Mouse (Mus musculus) G1E (cell line): ENCODE data around the gene Medag. TPM values are rescaled to one million over a fixed set of nuclear protein-coding genes. Genes with fewer than 3 reads are reported as not detected.

ENCODE experiments used
- ATAC-seq: 2 replicates; pipeline ENCODE4 v1.8.0; 2016; ENCODE audit warnings: mild to moderate bottlenecking; ENCODE audit not compliant: insufficient number of reproducible peaks, poor library complexity, low FRiP score, severe bottlenecking; ENCODE audit errors: extremely low read depth
- DNase-seq: peaks from one replicate; pipeline ENCODE4 v3.0.0; 2012; ENCODE audit warnings: low spot score
- H3K27me3 ChIP-seq: 2 replicates; pipeline ENCODE4 v1.6.1; 2012; ENCODE audit warnings: mild to moderate bottlenecking, low read length, inconsistent platforms; ENCODE audit not compliant: insufficient read depth
- H3K36me3 ChIP-seq: replicated peaks from 2 replicates; pipeline ENCODE3; 2012; ENCODE audit warnings: mild to moderate bottlenecking, inconsistent platforms
- H3K4me1 ChIP-seq: 2 replicates; pipeline ENCODE4 v1.6.1; 2012; ENCODE audit warnings: low read depth, low read length, inconsistent platforms, mixed read lengths; ENCODE audit not compliant: insufficient read depth
- H3K4me3 ChIP-seq: 2 replicates; pipeline ENCODE4 v1.5.1; 2012; ENCODE audit warnings: low read depth, mild to moderate bottlenecking, inconsistent platforms, low read length, moderate library complexity, mixed read lengths
- H3K9me3 ChIP-seq: replicated peaks from 2 replicates; pipeline ENCODE4 v1.6.1; 2012; ENCODE audit warnings: inconsistent platforms
- CTCF ChIP-seq: IDR thresholded peaks from 2 replicates; pipeline ENCODE4 v1.5.1; 2012; ENCODE audit warnings: low read depth, low read length, inconsistent platforms, mixed read lengths
- GATA1 ChIP-seq: IDR thresholded peaks from 2 replicates; pipeline ENCODE4 v1.6.1; 2012; ENCODE audit warnings: borderline replicate concordance, low read length, inconsistent platforms, mixed read lengths
- GATA2 ChIP-seq: IDR thresholded peaks from 2 replicates; pipeline ENCODE4 v1.6.1; 2012; ENCODE audit warnings: low read depth, low read length, inconsistent platforms, borderline replicate concordance
- POLR2AphosphoS5 ChIP-seq: IDR thresholded peaks from 2 replicates; pipeline ENCODE4 v1.6.1; 2012; ENCODE audit warnings: low read depth, low read length, inconsistent platforms; ENCODE audit not compliant: insufficient replicate concordance
- TAL1 ChIP-seq: conservative IDR thresholded peaks from 2 replicates; pipeline ENCODE4 v1.6.1; 2012; ENCODE audit warnings: low read depth, low read length, inconsistent platforms, mixed read lengths
- polyA plus RNA-seq: library from polyadenylated mRNA; stranded (reverse); fragments of >175 nt; gene quantifications from 2 replicates; pipeline ENCODE4 v1.2.3, GENCODE M21; 2012
- total RNA-seq, 2 experiments: library from RNA; stranded (forward) in 1 of 2; stranded (reverse) in 1 of 2; fragments of 200-1000 nt in 1 of 2; fragments of >200 nt in 1 of 2; fragmentation: Nextera tagmentation in 1 of 2; gene quantifications; 2 replicates each; pipeline ENCODE4 v1.2.3; 2014 to 2017

The Medag gene
- total and polyA plus RNA-seq, 3 experiments, result 0.11 TPM; not detected in 2

DNA sequence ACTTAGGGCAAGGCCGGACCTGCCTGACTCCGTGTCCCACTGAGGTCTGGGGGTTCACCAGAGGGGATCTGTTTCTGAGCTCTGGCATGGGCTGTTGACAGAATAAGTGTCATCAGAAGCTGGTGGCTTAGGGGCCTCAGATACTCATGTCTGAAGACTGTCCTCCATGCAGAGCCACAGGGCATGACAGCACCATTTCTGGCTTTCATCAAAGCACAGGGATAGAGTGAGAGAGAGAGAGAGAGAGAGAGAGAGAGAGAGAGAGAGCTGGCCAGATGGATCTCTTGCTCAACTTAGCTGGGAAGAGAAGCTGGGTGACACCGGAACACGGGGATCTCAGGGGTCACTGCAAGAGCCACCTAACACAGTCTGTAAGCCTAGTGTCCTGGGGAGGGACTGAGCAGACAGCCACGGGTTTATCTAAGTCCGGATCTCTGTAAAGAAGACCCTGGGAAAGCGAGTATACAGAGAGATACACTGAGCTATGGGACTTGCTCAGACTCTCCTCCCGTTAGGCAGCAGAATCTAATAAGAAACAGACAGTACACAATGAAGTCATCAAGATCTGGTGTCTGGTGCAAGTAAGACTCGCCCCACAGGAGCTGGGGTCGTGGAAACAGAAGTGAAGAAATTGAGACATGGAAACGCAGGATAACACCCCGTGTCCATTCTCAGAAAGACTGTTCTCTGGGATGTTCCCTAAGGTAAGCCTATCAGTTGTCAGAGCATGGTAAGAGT lies 42.8 kb upstream of the Medag start:
- TF ChIP-seq CTCF, result no peak
- TF ChIP-seq GATA2, result no peak
- no peak for TF ChIP-seq POLR2AphosphoS5
- TF ChIP-seq GATA1, result no peak
- TF ChIP-seq TAL1, result no peak
- H3K27me3 ChIP-seq, result no peaks in the 10 kb centered on the region
- no peaks in the 10 kb centered on the region for H3K4me1 ChIP-seq
- no peak overlapping the region for H3K4me3 ChIP-seq
- no peaks in the 10 kb centered on the region for H3K36me3 ChIP-seq
- ATAC-seq (no peak), DNase-seq (no peak)
- H3K9me3 ChIP-seq, result peaks cover 30% of the 10 kb centered on the region

DNA sequence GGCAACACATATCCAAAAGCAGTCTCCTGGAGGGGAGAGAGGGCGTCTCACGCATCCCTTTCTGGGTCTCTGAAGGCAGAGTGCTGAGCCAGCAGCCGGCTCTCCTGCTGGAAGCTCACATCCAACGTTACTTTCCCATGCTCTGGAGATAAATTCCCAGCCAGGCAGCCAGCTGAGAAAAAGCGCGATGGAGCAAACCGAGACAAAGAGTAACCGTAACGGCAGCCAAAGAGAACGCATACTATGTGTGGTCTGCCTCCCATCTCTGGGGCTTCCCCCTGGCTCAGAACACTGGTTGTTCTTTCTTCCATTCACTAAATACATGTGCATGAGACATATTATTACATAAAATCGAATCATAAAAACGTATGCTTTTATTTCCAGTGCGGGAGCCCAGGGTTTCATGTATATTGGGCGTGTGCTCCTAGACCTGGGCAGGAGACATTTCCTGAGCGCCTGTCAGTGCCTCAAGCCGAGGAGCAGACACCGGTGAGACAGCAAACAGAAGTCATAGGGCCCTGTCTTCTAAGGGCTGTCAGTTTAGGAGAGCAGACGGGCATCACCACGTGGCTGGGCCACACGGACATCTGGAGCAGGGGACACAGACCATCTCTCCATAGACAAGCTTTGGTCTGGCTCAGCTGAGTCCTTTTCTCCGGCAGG lies 42.0 kb upstream of the Medag start:
- no peak for DNase-seq
- H3K9me3 ChIP-seq, result peaks cover 34% of the 10 kb centered on the region
- no peak for TF ChIP-seq CTCF
- no peak for TF ChIP-seq GATA1
- TF ChIP-seq TAL1, result no peak
- no peak for TF ChIP-seq GATA2
- TF ChIP-seq POLR2AphosphoS5, result no peak

DNA sequence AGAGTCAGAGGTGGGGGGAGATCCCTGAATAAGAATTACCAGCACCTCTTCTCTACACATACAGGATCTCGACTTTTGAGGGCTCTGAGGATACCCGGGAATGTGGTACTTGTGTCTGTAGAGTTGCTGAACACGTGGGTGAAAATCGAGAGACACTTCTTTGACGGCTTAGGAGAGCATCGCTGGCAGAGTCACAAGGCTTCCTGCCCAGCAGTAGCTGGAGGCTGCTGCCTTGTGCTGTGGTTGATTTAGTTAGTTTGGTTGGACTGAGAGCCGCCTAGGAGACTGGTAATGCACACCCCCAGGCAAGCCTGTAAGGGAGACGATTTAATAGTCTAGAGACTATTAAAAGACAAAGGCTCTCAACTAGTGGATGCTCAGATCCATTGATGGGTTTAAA lies 39.5 kb upstream of the Medag start:
- Histone ChIP-seq H3K27me3 (no peaks in the 10 kb centered on the region), H3K4me1 (no peaks in the 10 kb centered on the region)

More for the DNA sequence above, 42.0 kb upstream of the Medag start:
- no peak for ATAC-seq
- Histone ChIP-seq H3K36me3 (no peaks in the 10 kb centered on the region), H3K4me3 (no peak overlapping the region), H3K27me3 (no peaks in the 10 kb centered on the region), H3K4me1 (no peaks in the 10 kb centered on the region)

DNA sequence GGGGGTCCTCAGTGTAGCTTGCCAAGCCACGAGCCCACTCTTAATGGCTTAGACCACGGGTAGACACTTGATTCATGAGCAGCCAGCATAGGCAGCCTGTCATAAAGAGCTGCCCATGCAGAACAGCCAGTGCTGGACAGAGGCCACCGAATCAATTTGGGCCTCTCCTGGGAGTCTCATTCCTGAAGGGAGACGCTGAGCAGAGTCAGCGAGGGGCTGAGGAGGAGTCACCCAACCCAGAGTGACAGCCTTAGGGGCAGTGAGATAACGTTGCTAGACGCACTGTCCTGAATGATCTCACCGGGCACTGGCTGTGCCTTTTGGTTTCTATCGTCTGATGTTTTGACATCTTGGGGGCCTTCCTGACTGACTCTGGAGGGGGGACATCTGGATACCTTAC lies 38.3 kb upstream of the Medag start:
- Histone ChIP-seq H3K27me3 (no peaks in the 10 kb centered on the region), H3K36me3 (no peaks in the 10 kb centered on the region), H3K4me3 (no peak overlapping the region), H3K4me1 (no peaks in the 10 kb centered on the region), H3K9me3 (peaks cover 27% of the 10 kb centered on the region)
- TF ChIP-seq GATA1, result no peak
- no peak for TF ChIP-seq CTCF
- TF ChIP-seq TAL1, result no peak
- no peak for TF ChIP-seq POLR2AphosphoS5
- TF ChIP-seq GATA2, result no peak
- no peak for DNase-seq
- no peak for ATAC-seq

More for the DNA sequence above, 39.5 kb upstream of the Medag start:
- H3K9me3 ChIP-seq, result peaks cover 28% of the 10 kb centered on the region
- H3K36me3 ChIP-seq, result no peaks in the 10 kb centered on the region
- no peak overlapping the region for H3K4me3 ChIP-seq
- DNase-seq (no peak), ATAC-seq (no peak)
- TF ChIP-seq TAL1 (no peak), GATA1 (no peak), POLR2AphosphoS5 (no peak), GATA2 (no peak), CTCF (no peak)

DNA sequence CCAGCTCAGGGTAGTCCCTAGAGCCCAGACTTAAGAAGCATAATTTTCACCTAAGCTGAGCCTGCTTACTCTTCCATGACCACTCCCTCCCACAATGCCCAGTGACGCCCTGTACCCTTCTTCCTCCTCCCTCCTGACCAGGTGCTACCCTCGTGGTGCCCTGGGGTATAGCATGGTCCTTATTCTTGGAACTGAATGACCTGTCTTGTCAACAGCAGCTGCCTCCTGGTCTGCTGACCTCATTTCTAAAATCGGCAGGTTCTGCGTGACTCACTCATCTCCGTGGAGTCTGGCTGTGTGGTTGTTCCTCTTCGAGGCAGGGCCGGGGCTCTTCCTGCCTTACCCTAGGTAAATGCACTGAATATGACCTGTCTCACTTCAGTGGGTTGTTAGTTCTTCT lies 37.5 kb upstream of the Medag start:
- Histone ChIP-seq H3K36me3 (no peaks in the 10 kb centered on the region), H3K27me3 (no peaks in the 10 kb centered on the region), H3K4me3 (no peak overlapping the region), H3K9me3 (peaks cover 31% of the 10 kb centered on the region), H3K4me1 (no peaks in the 10 kb centered on the region)
- no peak for TF ChIP-seq GATA1
- TF ChIP-seq POLR2AphosphoS5, result no peak
- no peak for TF ChIP-seq TAL1
- no peak for TF ChIP-seq CTCF
- TF ChIP-seq GATA2, result no peak
- ATAC-seq (no peak), DNase-seq (no peak)

DNA sequence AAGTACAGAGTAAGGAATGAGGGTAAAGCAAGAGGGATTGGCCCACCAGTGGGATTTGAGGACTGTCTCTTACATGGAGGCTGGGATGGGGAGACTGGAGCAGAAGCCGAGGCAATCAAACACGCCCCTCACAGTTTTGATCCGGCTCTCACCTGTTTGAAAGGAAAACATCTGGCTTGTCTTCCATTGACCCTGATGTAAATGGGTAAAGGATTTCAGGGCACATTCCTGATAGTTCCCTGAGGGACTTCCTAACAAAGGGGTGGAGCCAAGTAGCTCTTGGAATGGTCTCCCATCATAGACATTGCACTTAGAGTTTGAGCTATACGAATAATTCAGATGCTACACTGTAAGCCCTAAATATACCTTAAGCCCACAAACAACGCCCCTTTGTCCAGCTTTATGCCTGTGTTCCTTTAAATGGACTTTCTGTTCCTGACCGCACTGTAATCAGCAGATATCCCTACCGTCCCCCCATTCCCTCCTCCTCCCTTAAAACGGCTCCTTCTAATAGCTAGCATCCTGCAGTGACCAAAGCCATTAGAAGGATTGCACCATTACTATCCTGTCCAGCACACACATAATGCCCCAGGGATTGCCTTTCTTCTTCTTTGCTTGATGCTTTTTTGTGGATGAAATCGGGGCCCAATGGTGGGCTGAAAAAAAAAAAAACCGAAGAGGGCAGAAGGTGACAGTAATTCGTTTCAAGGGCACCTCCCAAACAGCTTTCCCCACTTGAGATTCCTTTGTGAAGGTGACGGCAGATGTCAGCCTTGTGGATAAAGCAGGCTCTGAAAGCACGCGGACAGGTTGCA lies 36.3 kb upstream of the Medag start:
- Histone ChIP-seq H3K36me3 (no peaks in the 10 kb centered on the region), H3K9me3 (peaks cover 27% of the 10 kb centered on the region), H3K27me3 (no peaks in the 10 kb centered on the region), H3K4me1 (no peaks in the 10 kb centered on the region), H3K4me3 (no peak overlapping the region)
- ATAC-seq, result no peak
- TF ChIP-seq GATA1, result no peak
- TF ChIP-seq TAL1, result no peak
- no peak for TF ChIP-seq POLR2AphosphoS5
- no peak for TF ChIP-seq GATA2
- no peak for TF ChIP-seq CTCF
- DNase-seq, result no peak
